Mouse (Mus musculus): ENCODE data around the gene Slc12a3. TPM values are rescaled to one million over a fixed set of nuclear protein-coding genes. Genes with fewer than 3 reads are reported as not detected.
A peak's percentile ranks its signal among the peaks of the same experiment; 100 is the strongest.

The Slc12a3 gene
- polyA plus RNA-seq, 1 experiment from 2014 or later: 0.09 TPM

DNA sequence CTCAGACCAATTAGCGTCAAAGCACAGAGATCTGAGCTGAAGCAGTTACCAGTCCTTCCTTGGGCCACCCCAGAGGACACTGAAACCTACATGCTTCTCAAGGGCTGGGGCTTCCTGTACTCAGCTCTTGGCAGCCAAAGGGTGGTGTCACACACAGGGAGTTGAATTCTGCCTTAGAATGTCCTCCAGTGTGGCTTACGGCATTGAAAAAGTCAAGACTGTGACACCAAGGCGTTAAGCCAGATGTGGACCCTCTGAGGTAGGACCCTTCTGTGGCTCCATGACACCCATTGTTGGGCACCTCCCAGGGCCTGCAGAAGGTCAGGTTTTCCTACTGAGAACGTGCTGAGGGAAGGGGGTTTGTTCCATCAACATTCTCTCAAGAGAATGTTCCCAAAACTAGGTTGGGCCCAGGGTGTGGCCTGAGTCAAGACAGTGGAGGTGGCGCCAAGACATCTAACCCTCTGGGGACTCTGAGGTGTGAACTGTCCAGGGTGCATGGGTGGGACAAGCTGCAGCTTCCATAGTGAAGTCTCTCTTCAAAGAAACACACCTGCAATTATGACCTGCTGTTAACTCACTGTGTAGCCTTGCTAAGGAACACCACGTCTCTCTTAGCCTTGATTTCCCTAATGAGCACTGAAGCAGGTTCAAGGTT is 32.9 kb downstream of the Slc12a3 start:
- H3K4me2 ChIP-seq (ENCODE audit: low read depth, low read length): no peak overlapping the region
- no peak for ATAC-seq (ENCODE audit: insufficient read depth, low FRiP score)
- no peaks in the 10 kb centered on the region for H3K36me3 ChIP-seq (ENCODE audit: control insufficient read depth, insufficient read depth, low read length)
- no peaks in the 10 kb centered on the region for H3K9me3 ChIP-seq (replicated peaks; ENCODE audit: control insufficient read depth, low read length)
- WGBS: 75% methylated on average over 6 of the region's 6 CpGs
- no peak overlapping the region for H3K9ac ChIP-seq (ENCODE audit: low read length)
- H3K4me1 ChIP-seq (ENCODE audit: control insufficient read depth, insufficient read depth, low read length): peaks cover 19% of the 10 kb centered on the region
- no peaks in the 10 kb centered on the region for H3K27me3 ChIP-seq (ENCODE audit: control insufficient read depth, insufficient read depth, low read length)
- no peak overlapping the region for H3K4me3 ChIP-seq (replicated peaks; ENCODE audit: low read length)
- peak overlapping the region; percentile 94 for H3K27ac ChIP-seq (ENCODE audit: low read length)

DNA sequence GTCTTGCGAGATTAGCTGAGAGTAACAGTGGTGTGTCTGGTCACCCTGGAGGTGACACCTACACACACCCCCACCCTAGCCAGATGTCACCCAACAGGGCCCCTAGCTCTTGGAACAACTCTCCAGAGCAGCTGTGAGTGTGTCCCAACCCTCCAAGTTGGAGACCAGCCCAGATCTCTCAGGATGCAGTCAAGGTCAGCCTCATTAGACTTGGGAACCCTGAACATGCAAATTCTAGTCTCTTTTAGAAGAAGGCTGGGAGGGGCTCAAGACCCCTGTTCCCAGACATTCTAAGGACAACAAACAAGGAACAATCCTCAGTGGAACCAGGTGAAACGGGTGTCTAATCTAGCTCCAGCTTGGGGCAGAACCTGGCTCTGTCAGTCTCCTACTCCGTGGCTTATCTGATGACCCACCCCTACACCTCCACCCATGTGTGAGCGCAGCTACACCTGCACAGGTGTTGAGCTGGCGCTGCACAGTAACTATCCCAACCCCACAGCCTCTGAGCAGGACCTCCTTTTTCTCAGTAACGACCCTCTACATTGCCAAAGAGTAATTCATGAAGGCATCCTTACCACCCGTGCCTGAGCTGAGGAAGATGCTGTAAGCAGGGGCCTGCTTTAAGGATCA is 33.7 kb downstream of the Slc12a3 start:
- peak; percentile 87 for ATAC-seq (ENCODE audit: insufficient read depth, low FRiP score)
- peak overlapping the region; percentile 94 for H3K27ac ChIP-seq (ENCODE audit: low read length)
- no peaks in the 10 kb centered on the region for H3K9me3 ChIP-seq (replicated peaks; ENCODE audit: control insufficient read depth, low read length)
- H3K4me1 ChIP-seq (ENCODE audit: control insufficient read depth, insufficient read depth, low read length): peaks cover 19% of the 10 kb centered on the region
- no peak overlapping the region for H3K4me3 ChIP-seq (replicated peaks; ENCODE audit: low read length)
- 61% methylated on average over 7 of the region's 7 CpGs for WGBS
- H3K4me2 ChIP-seq (ENCODE audit: low read depth, low read length): no peak overlapping the region; the same call in 1 of the 2 replicates
- no peaks in the 10 kb centered on the region for H3K27me3 ChIP-seq (ENCODE audit: control insufficient read depth, insufficient read depth, low read length)
- no peaks in the 10 kb centered on the region for H3K36me3 ChIP-seq (ENCODE audit: control insufficient read depth, insufficient read depth, low read length)
- H3K9ac ChIP-seq (ENCODE audit: low read length): peak overlapping the region; percentile 52; the same call in 1 of the 2 replicates

- H3K9me3 ChIP-seq (replicated peaks; ENCODE audit: control insufficient read depth, low read length): no peaks in the 10 kb centered on the region
- no peak overlapping the region for H3K4me3 ChIP-seq (replicated peaks; ENCODE audit: low read length)
- peak; percentile 86 for ATAC-seq (ENCODE audit: insufficient read depth, low FRiP score)
- no peaks in the 10 kb centered on the region for H3K36me3 ChIP-seq (ENCODE audit: control insufficient read depth, insufficient read depth, low read length)
- peaks cover 19% of the 10 kb centered on the region for H3K4me1 ChIP-seq (ENCODE audit: control insufficient read depth, insufficient read depth, low read length)
- no peaks in the 10 kb centered on the region for H3K27me3 ChIP-seq (ENCODE audit: control insufficient read depth, insufficient read depth, low read length)
- WGBS: 30% methylated on average over 4 of the region's 4 CpGs
- peak overlapping the region; percentile 94 for H3K27ac ChIP-seq (ENCODE audit: low read length)
- H3K4me2 ChIP-seq (ENCODE audit: low read depth, low read length): no peak overlapping the region; the same call in 1 of the 2 replicates
- H3K9ac ChIP-seq (ENCODE audit: low read length): peak overlapping the region; percentile 52; the same call in 1 of the 2 replicates
Measured at GRCm38 (mm10) chr8:94363288-94363688, 34.3 kb downstream of the Slc12a3 start.

DNA sequence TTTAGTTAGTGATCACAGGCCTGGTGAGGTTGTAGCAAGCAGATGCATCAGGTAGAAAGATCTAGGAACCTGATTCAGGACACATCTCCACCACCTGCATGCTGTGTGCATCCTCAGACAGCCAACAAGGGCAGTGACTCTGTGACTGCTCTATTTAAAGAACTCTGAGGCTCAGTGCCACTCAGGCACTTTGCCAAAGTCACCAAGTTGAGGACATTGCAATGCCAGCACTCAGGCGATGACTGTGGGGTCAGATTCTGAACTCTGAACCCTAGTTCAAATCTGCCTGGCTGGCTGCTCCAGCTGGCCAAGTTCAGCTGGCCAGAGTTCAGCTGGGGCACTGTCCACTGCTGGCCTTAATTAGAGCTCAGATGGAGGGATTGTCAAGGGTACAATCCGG is 34.9 kb downstream of the Slc12a3 start:
- Histone ChIP-seq H3K9me3 (replicated peaks; ENCODE audit: control insufficient read depth, low read length) (no peaks in the 10 kb centered on the region), H3K4me3 (replicated peaks; ENCODE audit: low read length) (no peak overlapping the region), H3K36me3 (ENCODE audit: control insufficient read depth, insufficient read depth, low read length) (no peaks in the 10 kb centered on the region), H3K4me2 (ENCODE audit: low read depth, low read length) (no peak overlapping the region), H3K9ac (ENCODE audit: low read length) (no peak overlapping the region), H3K27me3 (ENCODE audit: control insufficient read depth, insufficient read depth, low read length) (no peaks in the 10 kb centered on the region), H3K4me1 (ENCODE audit: control insufficient read depth, insufficient read depth, low read length) (peaks cover 17% of the 10 kb centered on the region), H3K27ac (ENCODE audit: low read length) (peak overlapping the region; percentile 94; the same call in 1 of the 2 replicates)
- no peak for ATAC-seq (ENCODE audit: insufficient read depth, low FRiP score)
- WGBS: 74% methylated on average over 2 of the region's 2 CpGs

GRCm38 (mm10) chr8:94364686-94365312 is 35.8 kb downstream of the Slc12a3 start:
- no peak overlapping the region for H3K27ac ChIP-seq (ENCODE audit: low read length)
- no peak for ATAC-seq (ENCODE audit: insufficient read depth, low FRiP score)

GRCm38 (mm10) chr8:94365410-94365981 is 36.5 kb downstream of the Slc12a3 start:
- H3K36me3 ChIP-seq (ENCODE audit: control insufficient read depth, insufficient read depth, low read length): no peaks in the 10 kb centered on the region
- 78% methylated on average over 9 of the region's 9 CpGs for WGBS
- no peak overlapping the region for H3K4me2 ChIP-seq (ENCODE audit: low read depth, low read length)
- H3K9me3 ChIP-seq (replicated peaks; ENCODE audit: control insufficient read depth, low read length): no peaks in the 10 kb centered on the region
- H3K27ac ChIP-seq (ENCODE audit: low read length): 0 out of 2 replicates have a peak overlapping the region, but pooled peaks have one; percentile 36
- H3K27me3 ChIP-seq (ENCODE audit: control insufficient read depth, insufficient read depth, low read length): no peaks in the 10 kb centered on the region
- ATAC-seq (ENCODE audit: insufficient read depth, low FRiP score): no peak
- no peak overlapping the region for H3K9ac ChIP-seq (ENCODE audit: low read length)
- peaks cover 14% of the 10 kb centered on the region; the same call in 1 of the 2 replicates for H3K4me1 ChIP-seq (ENCODE audit: control insufficient read depth, insufficient read depth, low read length)
- no peak overlapping the region for H3K4me3 ChIP-seq (replicated peaks; ENCODE audit: low read length)

More at GRCm38 (mm10) chr8:94364686-94365312, 35.8 kb downstream of the Slc12a3 start:
- H3K9ac ChIP-seq (ENCODE audit: low read length): no peak overlapping the region
- whole genome bisulfite sequencing: 90% methylated on average over 6 of the region's 6 CpGs
- no peak overlapping the region for H3K4me2 ChIP-seq (ENCODE audit: low read depth, low read length)
- no peaks in the 10 kb centered on the region for H3K27me3 ChIP-seq (ENCODE audit: control insufficient read depth, insufficient read depth, low read length)
- no peaks in the 10 kb centered on the region for H3K36me3 ChIP-seq (ENCODE audit: control insufficient read depth, insufficient read depth, low read length)
- H3K9me3 ChIP-seq (replicated peaks; ENCODE audit: control insufficient read depth, low read length): no peaks in the 10 kb centered on the region
- peaks cover 14% of the 10 kb centered on the region; the same call in 1 of the 2 replicates for H3K4me1 ChIP-seq (ENCODE audit: control insufficient read depth, insufficient read depth, low read length)
- no peak overlapping the region for H3K4me3 ChIP-seq (replicated peaks; ENCODE audit: low read length)

DNA sequence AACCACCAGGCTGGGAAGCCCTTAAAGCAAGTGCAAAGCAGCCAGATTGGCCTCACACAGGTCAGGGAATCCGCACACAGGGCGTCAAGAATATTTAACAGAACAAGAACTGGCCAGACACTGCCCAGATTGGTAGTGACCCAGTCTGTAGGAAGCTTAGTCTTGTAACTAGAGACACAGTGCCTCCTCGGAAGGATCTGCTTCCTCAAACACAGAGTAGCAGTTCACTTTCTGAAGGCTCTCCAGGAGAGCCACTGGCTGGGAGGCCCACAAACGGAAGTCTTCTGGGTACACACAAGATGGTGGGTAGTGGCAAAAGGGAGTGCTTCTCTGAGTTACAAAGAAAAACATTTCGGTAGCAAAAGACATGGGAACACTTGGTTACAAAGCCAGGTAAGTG is 41.8 kb downstream of the Slc12a3 start:
- H3K4me3 ChIP-seq (replicated peaks; ENCODE audit: low read length): no peak overlapping the region
- 79% methylated on average over 5 of the region's 5 CpGs for WGBS
- H3K27me3 ChIP-seq (ENCODE audit: control insufficient read depth, insufficient read depth, low read length): no peaks in the 10 kb centered on the region

GRCm38 (mm10) chr8:94372955-94373599 is 44.1 kb downstream of the Slc12a3 start:
- Histone ChIP-seq H3K36me3 (ENCODE audit: control insufficient read depth, insufficient read depth, low read length) (no peaks in the 10 kb centered on the region), H3K9ac (ENCODE audit: low read length) (no peak overlapping the region), H3K9me3 (replicated peaks; ENCODE audit: control insufficient read depth, low read length) (no peaks in the 10 kb centered on the region), H3K4me2 (ENCODE audit: low read depth, low read length) (no peak overlapping the region), H3K4me3 (replicated peaks; ENCODE audit: low read length) (no peak overlapping the region), H3K4me1 (ENCODE audit: control insufficient read depth, insufficient read depth, low read length) (peaks cover 7% of the 10 kb centered on the region), H3K27ac (ENCODE audit: low read length) (peak overlapping the region; percentile 10; the same call in 1 of the 2 replicates), H3K27me3 (ENCODE audit: control insufficient read depth, insufficient read depth, low read length) (no peaks in the 10 kb centered on the region)
- no peak for ATAC-seq (ENCODE audit: insufficient read depth, low FRiP score)
- WGBS: 76% methylated on average over 6 of the region's 6 CpGs

More for the DNA sequence above, 41.8 kb downstream of the Slc12a3 start:
- Histone ChIP-seq H3K36me3 (ENCODE audit: control insufficient read depth, insufficient read depth, low read length) (no peaks in the 10 kb centered on the region), H3K4me2 (ENCODE audit: low read depth, low read length) (no peak overlapping the region), H3K9ac (ENCODE audit: low read length) (no peak overlapping the region), H3K9me3 (replicated peaks; ENCODE audit: control insufficient read depth, low read length) (no peaks in the 10 kb centered on the region), H3K27ac (ENCODE audit: low read length) (0 out of 2 replicates have a peak overlapping the region, but pooled peaks have one; percentile 1), H3K4me1 (ENCODE audit: control insufficient read depth, insufficient read depth, low read length) (no peaks in the 10 kb centered on the region)
- ATAC-seq (ENCODE audit: insufficient read depth, low FRiP score): no peak

Data from stomach, embryonic 16.5 days (tissue).